Mouse (Mus musculus) spleen, embryonic (tissue): Measurements from ENCODE around the gene Clybl.

ENCODE experiments used
- CTCF ChIA-PET: fragments of 350-600 bp; sonication (Branson Sonifier 250); formaldehyde crosslinking; loops from one replicate; lab custom pipeline; 2022; lab: Charles Lee

The Clybl gene

DNA sequence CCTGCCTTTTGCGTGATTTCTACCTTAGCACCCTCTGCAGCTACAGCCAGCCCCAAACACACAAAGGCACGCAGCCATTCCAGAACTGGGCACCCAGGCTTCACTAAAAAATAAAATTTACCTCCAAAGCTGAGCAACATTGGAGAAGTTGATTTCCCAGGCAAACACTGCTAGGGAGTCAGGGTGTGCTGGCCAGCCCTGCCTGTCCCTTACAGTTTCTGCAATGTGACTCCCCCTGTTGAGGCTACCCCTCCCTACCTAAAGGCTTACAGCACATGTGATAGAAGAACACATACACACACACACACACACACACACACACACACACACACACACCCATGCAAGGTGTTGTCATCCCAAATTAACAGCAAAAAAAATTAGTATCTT, 232.0 kb downstream of the Clybl start:
- CTCF ChIA-PET, result no interaction called here

DNA sequence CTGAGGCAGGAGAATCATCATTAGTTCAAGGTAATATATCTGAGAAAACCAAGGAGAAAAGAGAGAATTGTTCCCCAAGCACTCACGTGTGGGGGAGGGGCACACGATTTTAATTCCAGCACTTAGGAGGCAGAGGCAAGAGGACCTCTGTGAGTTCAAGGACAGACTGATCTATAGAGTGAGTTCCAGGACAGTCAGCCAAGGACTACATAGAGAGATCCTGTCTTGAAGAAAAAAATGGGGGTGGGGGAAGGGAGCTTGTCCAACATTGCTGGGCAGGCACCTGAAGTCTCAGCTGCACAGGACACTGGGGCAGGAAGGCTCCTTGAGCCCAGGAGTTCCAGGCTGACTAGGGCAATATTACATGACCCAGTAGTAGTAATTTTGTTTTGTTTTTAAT, 233.3 kb downstream of the Clybl start:
- CTCF ChIA-PET, result no interaction called here

DNA sequence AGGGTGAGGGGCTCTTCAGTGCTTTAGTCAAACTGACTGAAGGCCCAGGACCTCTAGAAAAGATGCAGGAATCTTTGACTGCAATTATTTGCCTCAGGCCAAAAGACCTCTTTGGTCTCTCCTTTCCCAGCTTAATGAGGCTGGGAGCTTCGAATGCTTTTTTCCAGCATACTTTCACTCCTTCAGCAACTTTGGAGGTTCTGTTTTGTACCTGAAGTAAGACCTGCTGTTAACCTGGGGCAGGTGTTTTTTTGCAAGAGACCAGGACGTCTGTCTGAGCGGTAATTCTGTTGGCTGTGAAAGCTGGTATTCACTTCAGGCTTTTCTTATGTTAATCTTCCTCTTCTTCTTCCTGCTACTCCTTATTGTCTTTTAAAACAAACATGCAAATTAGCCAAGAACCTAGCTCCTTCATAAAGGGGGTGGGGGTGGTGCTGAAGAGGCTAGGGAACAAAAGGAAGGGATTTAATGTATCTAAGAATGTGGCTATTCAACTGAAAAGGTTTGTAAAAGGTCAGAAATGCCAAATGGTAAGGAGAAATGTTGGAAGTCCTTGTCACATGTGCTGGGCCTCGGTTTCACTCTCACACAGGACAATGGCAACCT, 234.8 kb downstream of the Clybl start:
- CTCF ChIA-PET, result no interaction called here

DNA sequence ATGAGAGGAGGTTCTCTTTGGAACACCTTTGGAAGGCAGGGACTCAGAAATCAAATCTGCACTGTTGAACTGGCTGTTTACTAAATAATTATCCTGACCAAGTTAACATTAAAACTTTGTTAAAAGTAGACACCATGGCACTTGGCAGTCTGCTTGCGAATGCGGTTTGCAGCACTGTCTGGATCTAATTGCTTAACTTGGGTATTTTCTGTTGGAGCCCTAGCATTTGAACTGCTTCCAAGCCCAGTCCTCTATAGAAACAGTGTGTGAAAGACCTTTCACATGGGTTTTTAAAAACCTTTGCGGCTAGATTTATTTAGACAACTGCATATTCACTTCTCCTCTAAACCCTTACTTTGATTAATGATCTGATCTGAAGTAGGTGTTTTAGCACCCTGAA, 242.9 kb downstream of the Clybl start:
- CTCF ChIA-PET, result no interaction called here

DNA sequence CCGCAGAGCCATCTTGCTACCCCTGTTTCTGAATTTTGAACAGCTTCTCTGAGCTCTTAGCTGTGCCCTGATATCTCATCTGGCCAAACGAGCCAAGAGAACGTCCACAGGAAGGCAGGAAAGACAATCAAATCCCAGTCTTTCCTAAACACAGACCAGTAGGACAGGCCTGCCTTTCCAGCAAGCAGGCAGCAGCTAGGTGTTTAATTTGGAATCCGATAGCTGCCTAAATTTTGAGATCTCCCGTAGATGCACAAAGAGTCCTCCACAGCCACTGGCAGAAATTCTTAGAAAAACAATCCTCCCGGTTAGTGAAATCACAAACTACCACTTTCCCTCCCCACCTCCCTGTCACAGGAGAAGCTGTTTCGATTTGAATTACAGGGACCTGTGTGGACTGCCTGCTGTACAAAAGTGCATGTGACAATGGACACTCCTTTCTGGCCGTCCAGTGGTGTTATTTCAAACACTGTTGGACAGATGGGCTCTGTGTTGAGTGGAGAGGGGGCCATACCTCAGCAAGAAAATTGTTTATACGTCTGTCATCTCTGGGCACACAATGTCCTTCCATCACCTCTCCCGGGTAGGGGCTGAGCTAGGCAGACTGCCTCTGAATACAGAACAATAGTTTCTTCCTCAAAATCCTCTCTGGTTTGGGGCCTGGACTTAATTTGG, 245.2 kb downstream of the Clybl start:
- CTCF ChIA-PET, result no interaction called here

DNA sequence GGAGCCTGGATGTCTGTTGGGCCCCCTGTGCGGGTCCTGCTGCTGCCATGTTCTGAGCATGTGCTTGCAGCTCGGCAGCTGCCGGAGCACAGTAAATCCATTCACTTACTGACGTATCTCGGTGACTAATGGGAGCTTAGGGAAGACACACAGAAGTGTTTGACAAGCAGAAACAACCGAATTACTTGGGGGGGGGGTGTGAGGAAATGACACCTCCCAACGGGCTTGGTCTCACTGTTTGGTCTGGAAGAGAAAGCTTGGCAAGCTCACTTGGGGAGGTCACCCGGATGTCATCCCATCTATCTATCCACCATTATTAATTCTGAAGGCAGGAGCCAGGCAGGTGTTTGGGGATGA, 245.7 kb downstream of the Clybl start:
- CTCF ChIA-PET, result no interaction called here

DNA sequence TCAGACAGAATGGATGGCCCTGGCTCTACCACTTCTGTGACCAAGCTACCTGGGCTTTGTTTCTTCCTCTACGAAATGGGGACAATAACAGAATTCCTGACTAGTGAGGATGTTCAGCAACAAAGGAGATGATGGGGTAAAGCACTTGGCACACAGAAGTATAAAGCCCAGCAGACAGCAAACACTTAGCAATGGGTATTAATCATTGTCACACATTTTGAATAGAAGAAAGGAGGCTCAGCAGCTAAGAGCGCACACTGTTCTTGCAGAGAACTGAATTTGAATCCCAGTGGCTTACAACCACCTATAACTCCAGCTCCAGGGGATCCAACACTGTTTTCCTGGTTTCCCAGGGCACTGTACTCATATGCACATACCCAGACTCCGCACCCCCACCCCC, 246.2 kb downstream of the Clybl start:
- CTCF ChIA-PET, result no interaction called here

DNA sequence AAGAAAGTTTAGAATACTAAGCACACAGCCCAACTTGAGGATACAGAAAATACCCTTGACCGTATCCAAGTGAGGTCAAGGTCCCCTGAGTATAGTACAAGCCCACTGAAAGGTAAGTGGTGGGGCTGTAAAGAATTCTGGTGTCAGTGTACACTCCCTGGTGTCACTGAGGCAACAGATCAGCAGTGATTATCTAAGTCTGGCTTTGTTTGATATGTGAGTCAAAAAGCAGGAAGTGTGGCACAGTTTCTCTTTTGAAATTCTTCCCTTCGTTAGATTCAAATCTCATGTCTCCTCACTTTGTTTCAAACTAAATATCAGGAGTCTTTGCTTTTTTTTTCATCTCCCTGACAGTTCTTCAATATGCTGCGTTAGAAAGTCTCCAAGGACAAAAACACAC, 251.1 kb downstream of the Clybl start:
- CTCF ChIA-PET, result no interaction called here

DNA sequence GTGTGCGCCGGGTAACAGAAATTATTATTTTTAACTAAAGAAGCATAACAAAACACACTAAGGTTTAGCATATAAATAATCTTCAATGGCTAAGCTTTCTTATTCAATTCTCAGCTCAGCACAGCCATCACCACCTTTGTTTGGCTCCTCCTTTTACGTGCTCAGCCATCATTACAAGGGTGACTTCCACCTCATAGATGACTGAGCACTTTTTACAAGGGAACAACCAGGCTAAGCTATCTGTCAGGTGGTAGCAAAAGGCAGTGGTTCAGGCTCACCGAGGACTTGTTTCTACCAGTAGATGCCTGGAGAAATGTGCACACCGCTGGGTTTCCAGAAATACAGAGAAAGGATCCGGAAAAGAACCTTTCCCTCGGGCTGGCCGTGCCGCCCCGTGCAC, 252.5 kb downstream of the Clybl start:
- CTCF ChIA-PET, result no interaction called here

DNA sequence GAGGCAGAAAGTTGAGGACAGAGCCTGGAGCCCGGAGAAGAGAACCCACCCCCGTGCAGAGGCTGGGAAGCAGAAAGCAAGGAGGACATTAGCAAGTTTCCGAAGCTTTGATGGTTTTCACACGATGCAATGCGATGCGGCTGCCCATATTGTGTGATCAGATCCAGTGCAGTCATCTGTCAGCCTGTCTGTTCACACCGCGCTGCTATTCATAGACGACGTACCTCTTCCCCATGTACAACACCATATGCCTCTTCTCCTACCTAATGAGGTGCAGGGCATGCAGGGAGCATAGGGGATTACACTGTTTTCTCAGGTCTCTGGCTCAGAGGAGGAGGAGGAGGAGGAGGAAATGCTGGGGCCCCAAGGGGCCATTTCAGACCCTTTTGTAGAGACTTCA, 255.3 kb downstream of the Clybl start:
- CTCF ChIA-PET, result no interaction called here

DNA sequence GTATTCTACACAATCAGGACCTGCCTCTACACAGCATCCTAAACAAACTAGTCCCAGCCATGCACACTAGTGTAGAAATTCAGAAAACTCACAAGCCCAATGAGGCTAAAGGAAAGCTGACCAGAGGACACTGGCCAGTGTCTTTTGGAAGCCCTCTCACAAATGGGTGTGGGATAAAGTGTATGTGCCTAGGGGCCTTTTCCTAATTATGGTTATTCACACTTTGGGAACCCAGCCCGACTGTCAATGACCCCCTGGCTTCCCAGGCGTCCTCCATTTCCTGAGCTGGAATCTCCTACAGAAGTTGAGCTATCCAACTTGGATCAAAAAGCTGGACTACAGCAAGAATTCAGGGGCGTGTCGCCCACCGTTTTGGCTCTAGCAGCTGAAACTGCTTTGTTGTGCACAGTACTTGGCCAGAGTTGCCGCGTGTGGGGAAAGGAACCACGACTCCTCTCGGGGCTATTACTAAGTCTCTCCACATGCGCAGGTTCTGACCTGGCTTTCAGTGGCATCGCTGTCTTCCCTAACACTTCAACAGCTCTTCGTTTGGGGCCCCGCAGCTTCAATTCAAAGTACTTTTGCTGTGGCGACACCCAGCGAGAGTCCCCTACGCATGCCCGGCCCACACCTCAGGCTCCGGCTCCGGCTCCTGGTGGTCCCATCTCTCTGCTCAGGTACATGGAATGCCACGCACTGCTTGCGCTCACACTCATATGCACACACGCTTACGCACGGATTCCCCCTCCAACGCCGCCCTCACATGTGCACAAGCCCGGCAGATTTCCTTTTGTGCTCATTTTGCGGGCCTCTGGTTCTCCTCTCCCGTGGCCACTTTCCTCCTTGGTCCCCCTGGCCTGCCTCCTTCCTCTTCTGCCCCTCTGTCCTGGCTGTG, 268.3 kb downstream of the Clybl start:
- CTCF ChIA-PET, result no interaction called here

DNA sequence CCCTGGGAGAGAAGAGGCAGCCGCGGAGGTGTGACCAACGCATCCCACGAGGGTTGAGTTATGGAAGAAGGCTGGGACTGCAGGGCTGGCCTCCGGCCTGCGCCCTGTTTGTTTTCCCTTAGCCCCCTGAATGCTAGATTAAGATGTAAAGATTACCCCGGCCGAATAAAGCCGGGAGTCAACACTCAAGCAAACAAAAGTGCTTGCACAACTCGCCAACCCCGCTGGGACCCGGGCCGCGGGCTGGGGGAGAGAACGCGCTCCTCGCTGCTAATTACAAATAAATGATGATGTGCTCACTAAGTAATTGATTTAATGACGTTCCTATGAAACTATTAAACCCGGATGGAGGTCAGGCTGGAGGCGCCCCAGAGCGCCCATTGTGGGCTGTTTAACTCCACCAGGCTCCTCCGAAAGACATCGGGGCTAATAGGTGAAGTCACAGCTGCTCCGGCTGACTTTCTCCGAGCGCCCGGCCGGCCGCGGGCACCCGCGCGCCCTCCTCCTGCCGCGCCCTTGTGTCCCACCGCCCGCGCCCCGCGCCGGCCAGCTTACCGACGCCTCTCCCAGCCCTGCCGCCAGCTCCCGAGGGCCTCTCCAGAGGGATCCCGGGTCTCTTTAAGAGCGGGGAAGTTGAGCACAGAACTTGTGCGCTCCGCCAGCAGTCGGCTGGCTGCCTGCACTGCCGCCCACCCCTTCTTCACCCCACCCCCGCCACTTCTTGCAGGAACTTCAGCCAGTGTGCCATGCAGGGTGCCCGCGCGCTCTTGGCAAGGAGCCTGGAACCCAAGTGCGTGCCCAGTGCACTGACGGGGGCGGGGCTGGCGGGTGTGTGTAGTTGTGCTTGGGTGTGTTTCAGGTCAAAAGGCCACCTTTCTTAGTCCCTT, 269.2 kb downstream of the Clybl start, which contains the start of gene Gm5089:
Gene Gm5089, minus strand, starts transcription at position 620 of the 887 bp plus-strand sequence.
- CTCF ChIA-PET, result no interaction called here

DNA sequence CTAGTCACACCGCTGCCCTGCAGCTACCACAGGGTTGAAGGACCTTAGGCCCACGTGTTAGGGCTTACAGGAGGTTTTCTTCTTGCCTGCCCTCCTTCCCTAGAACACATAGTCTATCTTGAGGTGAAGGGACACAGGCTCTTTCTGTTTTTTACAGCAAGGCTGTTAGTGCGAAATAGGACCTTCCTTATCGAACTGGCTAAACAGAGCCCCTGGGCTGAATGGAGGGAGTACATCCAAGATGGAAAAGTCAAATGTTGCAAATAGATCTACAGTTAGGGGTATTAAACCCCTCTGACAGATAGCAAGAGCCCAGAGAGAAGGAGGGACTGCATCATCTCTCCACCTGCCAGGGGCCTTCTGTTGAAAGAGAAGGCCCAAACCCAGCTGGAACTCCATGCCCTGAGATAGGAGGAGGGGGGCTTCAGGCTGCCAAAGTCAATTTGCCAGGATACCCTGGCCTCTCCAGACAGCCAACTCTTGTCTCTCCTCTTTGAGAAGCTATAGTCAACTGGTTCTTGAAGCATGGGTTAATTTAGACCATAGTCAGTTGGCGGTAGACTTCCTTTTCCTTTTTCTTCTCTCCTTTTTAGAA, 270.1 kb downstream of the Clybl start:
- CTCF ChIA-PET, result interaction anchor here (0.6 kb wide), 1 partner anchor 120 kb away, joined by 6 read pairs; no protein-coding TSS in a partner anchor
